Mouse (Mus musculus) layer of hippocampus, postnatal 10 days (tissue): ENCODE results near the gene Hnrnpa2b1. TPM values are rescaled to one million over a fixed set of nuclear protein-coding genes. Genes with fewer than 3 reads are reported as not detected.

Experiments
- DNase-seq, 2 experiments: peaks; one replicate each; pipeline ENCODE4 v3.0.0; 2021; ENCODE audit warnings: low spot score in 2 of 2
- total RNA-seq, 2 experiments: library from RNA; stranded (reverse); gene quantifications; 2 replicates each; pipeline ENCODE4 v1.2.3; 2021

Hnrnpa2b1 gene
- total RNA-seq, 2 experiments from 2014 or later: 703 to 723 TPM

DNA sequence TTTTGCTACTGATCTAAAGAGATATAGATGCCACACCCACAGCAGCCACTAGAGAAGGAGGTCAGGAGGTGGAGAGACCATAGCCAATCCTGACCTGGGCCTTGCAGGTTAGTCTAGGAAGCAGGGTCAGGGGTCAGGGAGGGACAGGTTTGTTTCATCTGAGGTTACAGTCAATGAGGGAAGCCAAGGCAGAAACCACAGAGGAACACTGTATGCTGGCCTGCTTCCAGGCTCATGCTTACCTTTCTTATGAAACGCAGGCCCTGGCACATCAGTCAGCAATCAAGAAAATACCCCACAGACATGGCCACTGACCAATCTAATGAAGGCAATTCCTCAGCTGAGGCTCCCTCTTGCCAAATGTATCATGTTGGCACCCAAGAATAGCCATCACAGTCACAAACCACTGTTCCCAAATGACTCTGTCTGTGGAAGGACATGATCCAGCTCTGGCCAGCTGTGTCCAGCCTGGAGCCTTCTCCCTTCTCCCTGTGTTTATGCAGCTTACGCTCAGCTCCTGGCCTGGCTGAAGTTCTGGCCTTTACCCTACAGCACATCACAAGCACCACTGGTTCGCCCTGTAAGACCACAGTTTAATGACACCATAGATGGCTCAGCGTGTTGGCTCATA, 52.3 kb downstream of the Hnrnpa2b1 start:
- no peak for DNase-seq

DNA sequence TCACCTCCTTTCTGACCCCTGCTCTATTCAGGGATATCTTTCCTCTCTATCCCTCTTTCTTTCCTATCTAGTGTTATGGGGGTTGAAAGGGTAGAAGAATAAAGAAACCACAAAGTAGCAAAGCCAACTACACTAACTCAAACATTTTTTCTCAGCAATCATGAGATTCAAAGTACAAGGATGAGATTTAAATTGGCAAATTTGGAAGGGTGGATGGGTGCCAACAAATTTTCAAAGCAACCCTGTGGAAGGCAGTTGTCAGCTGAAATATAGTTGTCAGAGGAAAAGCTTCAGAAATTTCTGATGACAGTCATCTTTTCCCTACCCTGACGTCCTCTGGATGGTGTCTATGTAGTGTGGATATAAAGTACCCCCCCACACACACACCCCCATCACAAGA, 53.3 kb downstream of the Hnrnpa2b1 start:
- no peak for DNase-seq

Other genes with a start within 250 kb of the Hnrnpa2b1 start
- gene Nfe2l3, start 37.2 kb downstream of the Hnrnpa2b1 start, total RNA-seq: 1 to 10 TPM; 4.4 to 4.7 TPM
- gene Cbx3, start 466 bp upstream of the Hnrnpa2b1 start, total RNA-seq: 100 to 1,000 TPM; 184 to 186 TPM
- gene Snx10, start 54.0 kb upstream of the Hnrnpa2b1 start, total RNA-seq: 100 to 1,000 TPM; 123 to 133 TPM